Mouse (Mus musculus) limb, embryonic 12.5 days (tissue): ENCODE data around the gene Syt13. TPM values are rescaled to one million over a fixed set of nuclear protein-coding genes. Genes with fewer than 3 reads are reported as not detected.

Experiments
- ATAC-seq: fragments of 200-750 bp; cut with Nextera tagmentation; 2 replicates; pipeline ENCODE4 v1.8.0; 2017; ENCODE audit warnings: low read depth, moderate TSS enrichment; ENCODE audit not compliant: insufficient number of reproducible peaks, insufficient read depth, low FRiP score, low TSS enrichment
- H3K27ac ChIP-seq: fragments of 300-500 bp; sonication (generic); 2 replicates; pipeline ENCODE4 v1.5.1; 2016; ENCODE audit warnings: mild to moderate bottlenecking, moderate library complexity
- H3K27me3 ChIP-seq: fragments of 300-500 bp; sonication (generic); 2 replicates; pipeline ENCODE4 v1.6.1; 2016; ENCODE audit warnings: mild to moderate bottlenecking, moderate library complexity
- H3K36me3 ChIP-seq: fragments of 300-500 bp; sonication (generic); 2 replicates; pipeline ENCODE4 v1.6.1; 2016; ENCODE audit warnings: mild to moderate bottlenecking, moderate library complexity
- H3K4me1 ChIP-seq: fragments of 300-500 bp; sonication (generic); replicated peaks from 2 replicates; pipeline ENCODE4 v1.6.1; 2016
- H3K4me2 ChIP-seq: fragments of 300-500 bp; sonication (generic); 2 replicates; pipeline ENCODE4 v1.6.1; 2016; ENCODE audit warnings: mild to moderate bottlenecking, moderate library complexity
- H3K4me3 ChIP-seq: fragments of 300-500 bp; sonication (generic); replicated peaks from 2 replicates; pipeline ENCODE4 v1.5.1; 2016; ENCODE audit warnings: mild to moderate bottlenecking
- H3K9ac ChIP-seq: fragments of 300-500 bp; sonication (generic); replicated peaks from 2 replicates; pipeline ENCODE4 v1.6.1; 2016; ENCODE audit warnings: mild to moderate bottlenecking, moderate library complexity
- H3K9me3 ChIP-seq: fragments of 300-500 bp; sonication (generic); 2 replicates; pipeline ENCODE4 v1.6.1; 2016; ENCODE audit warnings: mild to moderate bottlenecking, moderate library complexity
- WGBS: fragments of 180-500 bp; shearing (Covaris S2); methylation state at CpG from one replicate; pipeline ENCODE4 v1.1.7; 2016; 5-methylcytosine and 5-hydroxymethylcytosine counted together
- polyA plus RNA-seq: library from polyadenylated mRNA; unstranded; fragments of >200 nt; fragmentation: Nextera tagmentation; extraction: Ambion mirVana; gene quantifications from 2 replicates; pipeline ENCODE4 v1.2.1, GENCODE M21; 2016

Syt13 gene
- polyA plus RNA-seq, 1 experiment from 2014 or later = 5.4 TPM

- H3K27ac ChIP-seq = no peak overlapping the region
- no peak overlapping the region for H3K4me2 ChIP-seq
- H3K9ac ChIP-seq = no peak overlapping the region
- no peaks in the 10 kb centered on the region for H3K9me3 ChIP-seq
- no peak for ATAC-seq
- no peaks in the 10 kb centered on the region for H3K27me3 ChIP-seq
- 84% methylated on average over 4 of the region's 4 CpGs for WGBS
- H3K36me3 ChIP-seq = peaks cover 61% of the 10 kb centered on the region
- peaks cover 13% of the 10 kb centered on the region for H3K4me1 ChIP-seq
- H3K4me3 ChIP-seq = no peak overlapping the region
These were observed 68.3 kb downstream of the Syt13 start for GRCm38 (mm10) chr2:92983273-92983620.

DNA sequence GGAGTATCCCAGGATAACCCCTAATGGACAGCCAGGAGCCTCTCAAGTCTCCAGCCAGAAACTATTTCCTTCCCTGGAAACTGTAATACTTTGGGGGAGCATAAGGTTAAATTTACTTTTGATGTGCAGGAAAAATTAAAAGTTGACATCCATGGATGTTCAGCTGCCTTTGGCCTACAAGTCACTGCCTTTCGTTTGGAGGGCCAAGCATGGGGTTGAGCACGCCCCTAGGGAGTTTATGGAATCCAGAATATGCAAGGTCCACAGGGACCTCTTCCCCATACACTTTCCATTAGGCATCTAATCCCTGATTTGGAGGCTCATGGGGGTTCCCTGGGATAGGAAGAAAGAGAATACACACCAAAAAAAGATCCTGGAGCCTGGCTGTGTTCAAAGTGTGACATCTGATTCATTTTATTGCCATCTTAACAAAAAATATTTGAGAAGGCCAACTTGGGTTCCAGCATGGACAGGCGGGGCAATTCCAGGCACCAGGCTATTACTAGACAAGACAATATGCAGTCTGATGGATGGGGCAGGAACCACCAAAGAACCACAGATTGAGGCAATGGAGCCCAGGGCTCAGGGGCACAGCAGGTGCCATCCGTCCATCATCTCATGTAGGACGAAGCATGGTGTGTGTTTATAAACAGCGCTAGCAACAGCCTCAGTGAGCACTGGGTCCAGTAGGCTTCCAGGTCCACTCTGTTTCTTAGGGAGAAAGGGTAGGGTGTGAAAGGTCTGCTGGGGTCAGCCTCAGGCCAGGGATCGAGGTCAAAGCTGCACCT, 69.6 kb downstream of the Syt13 start:
- Histone ChIP-seq H3K9me3 (no peaks in the 10 kb centered on the region), H3K9ac (no peak overlapping the region), H3K27me3 (no peaks in the 10 kb centered on the region), H3K4me1 (peaks cover 24% of the 10 kb centered on the region), H3K4me3 (no peak overlapping the region), H3K27ac (no peak overlapping the region), H3K4me2 (no peak overlapping the region), H3K36me3 (peaks cover 59% of the 10 kb centered on the region)
- ATAC-seq = no peak
- WGBS = 86% methylated on average over 7 of the region's 7 CpGs

GRCm38 (mm10) chr2:92985171-92985570, 70.3 kb downstream of the Syt13 start:
- Histone ChIP-seq H3K4me1 (peaks cover 24% of the 10 kb centered on the region), H3K4me2 (no peak overlapping the region), H3K4me3 (no peak overlapping the region), H3K9ac (no peak overlapping the region), H3K9me3 (no peaks in the 10 kb centered on the region), H3K36me3 (peaks cover 56% of the 10 kb centered on the region), H3K27ac (no peak overlapping the region), H3K27me3 (no peaks in the 10 kb centered on the region)
- WGBS = 93% methylated on average over 2 of the region's 2 CpGs
- ATAC-seq = no peak

GRCm38 (mm10) chr2:92985600-92985999, 70.7 kb downstream of the Syt13 start:
- H3K27ac ChIP-seq = no peak overlapping the region
- no peak for ATAC-seq
- no peaks in the 10 kb centered on the region for H3K27me3 ChIP-seq
- H3K4me2 ChIP-seq = no peak overlapping the region
- peaks cover 56% of the 10 kb centered on the region for H3K36me3 ChIP-seq
- no peak overlapping the region for H3K9ac ChIP-seq
- peaks cover 24% of the 10 kb centered on the region for H3K4me1 ChIP-seq
- WGBS = 49% methylated on average over 7 of the region's 7 CpGs
- no peak overlapping the region for H3K4me3 ChIP-seq
- H3K9me3 ChIP-seq = no peaks in the 10 kb centered on the region

DNA sequence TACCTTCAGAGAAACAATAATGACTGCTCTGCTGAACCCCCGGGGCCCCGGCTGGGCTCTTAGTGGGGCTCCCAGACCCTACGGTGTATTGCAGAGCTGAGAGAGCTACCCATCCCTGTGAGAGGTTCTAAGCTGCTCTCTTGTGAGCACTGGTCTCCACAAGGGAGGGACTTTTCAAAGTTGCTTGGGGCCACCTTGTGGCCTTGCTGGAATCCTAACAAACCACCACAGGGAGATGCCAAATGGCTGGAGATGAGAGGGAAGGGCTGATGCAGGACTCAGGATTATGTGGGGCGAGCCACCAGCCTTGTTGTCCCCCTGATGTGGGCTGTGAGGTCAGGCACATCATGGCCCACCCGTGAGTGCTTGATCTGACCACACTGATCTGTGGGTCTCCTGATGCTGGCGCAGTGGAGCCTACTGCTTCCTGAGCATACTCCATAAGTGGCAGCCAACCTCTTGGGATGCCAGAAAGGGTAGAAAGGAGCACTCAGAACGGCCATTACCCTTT, 72.3 kb downstream of the Syt13 start:
- peaks cover 24% of the 10 kb centered on the region for H3K4me1 ChIP-seq
- no peak overlapping the region for H3K9ac ChIP-seq
- no peaks in the 10 kb centered on the region for H3K27me3 ChIP-seq
- 74% methylated on average over 7 of the region's 7 CpGs for WGBS
- no peak for ATAC-seq
- H3K9me3 ChIP-seq = no peaks in the 10 kb centered on the region
- H3K4me3 ChIP-seq = no peak overlapping the region
- H3K4me2 ChIP-seq = no peak overlapping the region
- H3K36me3 ChIP-seq = peaks cover 67% of the 10 kb centered on the region
- peak overlapping the region; percentile 88; the same call in 1 of the 2 replicates for H3K27ac ChIP-seq

- Histone ChIP-seq H3K27ac (peak overlapping the region; percentile 88), H3K27me3 (no peaks in the 10 kb centered on the region), H3K4me2 (peak overlapping the region; percentile 45), H3K36me3 (peaks cover 76% of the 10 kb centered on the region), H3K4me3 (no peak overlapping the region), H3K9me3 (no peaks in the 10 kb centered on the region), H3K4me1 (peaks cover 24% of the 10 kb centered on the region), H3K9ac (peak overlapping the region; percentile 47)
- WGBS = 13% methylated on average over 19 of the region's 19 CpGs
- peak; percentile 61 for ATAC-seq
These were observed 73.2 kb downstream of the Syt13 start for GRCm38 (mm10) chr2:92987901-92988631.

- no peaks in the 10 kb centered on the region for H3K9me3 ChIP-seq
- no peaks in the 10 kb centered on the region for H3K27me3 ChIP-seq
- H3K27ac ChIP-seq = no peak overlapping the region
- no peak overlapping the region for H3K4me3 ChIP-seq
- no peak for ATAC-seq
- peaks cover 75% of the 10 kb centered on the region for H3K36me3 ChIP-seq
- WGBS = 86% methylated on average over 9 of the region's 9 CpGs
- H3K9ac ChIP-seq = no peak overlapping the region
- peaks cover 24% of the 10 kb centered on the region for H3K4me1 ChIP-seq
- H3K4me2 ChIP-seq = no peak overlapping the region
These were observed 74.7 kb downstream of the Syt13 start for GRCm38 (mm10) chr2:92989593-92989992.

GRCm38 (mm10) chr2:92991976-92992375, 77.1 kb downstream of the Syt13 start:
- WGBS = 90% methylated on average over 5 of the region's 5 CpGs
- no peak for ATAC-seq
- H3K9me3 ChIP-seq = 0 out of 2 replicates have a peak, but pooled peaks cover 5% of the 10 kb centered on the region

DNA sequence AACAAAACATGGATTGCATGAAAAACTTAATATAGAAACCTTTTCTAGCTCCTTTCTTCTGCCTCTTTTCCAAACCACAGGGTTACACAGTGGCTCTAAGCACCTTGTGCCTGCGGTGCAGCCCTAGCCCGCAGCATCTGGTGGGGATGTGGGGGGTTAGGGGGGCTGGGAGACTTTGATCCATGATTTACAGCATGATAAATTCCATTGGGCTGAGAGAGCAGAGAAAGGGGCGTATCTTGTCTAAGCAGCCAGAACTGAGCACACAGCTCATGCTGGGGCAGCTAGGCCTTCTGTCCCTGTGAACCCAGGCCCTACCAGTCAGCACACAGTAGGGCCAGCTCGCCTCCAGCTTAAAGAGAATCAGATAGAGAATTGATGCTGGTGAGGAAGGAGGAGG, 90.1 kb downstream of the Syt13 start:
- H3K27me3 ChIP-seq = no peaks in the 10 kb centered on the region
- ATAC-seq = peak; percentile 58; the same call in 1 of the 2 replicates
- 10% methylated on average over 4 of the region's 4 CpGs for WGBS
- peaks cover 11% of the 10 kb centered on the region for H3K4me1 ChIP-seq
- peak overlapping the region; percentile 32; the same call in 1 of the 2 replicates for H3K27ac ChIP-seq
- H3K4me3 ChIP-seq = no peak overlapping the region
- no peak overlapping the region for H3K9ac ChIP-seq
- H3K36me3 ChIP-seq = peaks cover 52% of the 10 kb centered on the region
- no peak overlapping the region for H3K4me2 ChIP-seq
- no peaks in the 10 kb centered on the region for H3K9me3 ChIP-seq

More at GRCm38 (mm10) chr2:92991976-92992375, 77.1 kb downstream of the Syt13 start:
- peaks cover 24% of the 10 kb centered on the region for H3K4me1 ChIP-seq
- no peak overlapping the region for H3K27ac ChIP-seq
- no peak overlapping the region for H3K4me3 ChIP-seq
- peaks cover 72% of the 10 kb centered on the region for H3K36me3 ChIP-seq
- no peaks in the 10 kb centered on the region for H3K27me3 ChIP-seq
- H3K9ac ChIP-seq = no peak overlapping the region
- H3K4me2 ChIP-seq = no peak overlapping the region
